Mouse (Mus musculus): Measurements from ENCODE around the gene Atxn1. TPM values are rescaled to one million over a fixed set of nuclear protein-coding genes. Genes with fewer than 3 reads are reported as not detected.

The Atxn1 gene
- polyA plus RNA-seq (2011; ENCODE audit: insufficient read length, low read depth, missing spikeins) = 55.8 and 59.3 TPM in 2 replicates

GRCm38 (mm10) chr13:45964853-45965593, at the start of gene Atxn1:
Gene Atxn1, minus strand, starts transcription at chr13:45965008.
- peaks cover 15% of the 10 kb centered on the region for H3K4me1 ChIP-seq (ENCODE audit: control insufficient read depth, insufficient read depth, low read length)
- TF ChIP-seq CTCF (IDR thresholded peaks at IDR 0.05; ENCODE audit: borderline replicate concordance, insufficient read depth, low read length) (no peak), POLR2A (IDR thresholded peaks at IDR 0.05; ENCODE audit: low read depth, low read length) (peak; percentile 90)
- peak within 1 kb of the TSS; percentile 94 for H3K4me3 ChIP-seq (ENCODE audit: insufficient read depth, low read length)
- H3K27ac ChIP-seq (ENCODE audit: insufficient read depth, low read length) = peak within 1 kb of the TSS; percentile 92

DNA sequence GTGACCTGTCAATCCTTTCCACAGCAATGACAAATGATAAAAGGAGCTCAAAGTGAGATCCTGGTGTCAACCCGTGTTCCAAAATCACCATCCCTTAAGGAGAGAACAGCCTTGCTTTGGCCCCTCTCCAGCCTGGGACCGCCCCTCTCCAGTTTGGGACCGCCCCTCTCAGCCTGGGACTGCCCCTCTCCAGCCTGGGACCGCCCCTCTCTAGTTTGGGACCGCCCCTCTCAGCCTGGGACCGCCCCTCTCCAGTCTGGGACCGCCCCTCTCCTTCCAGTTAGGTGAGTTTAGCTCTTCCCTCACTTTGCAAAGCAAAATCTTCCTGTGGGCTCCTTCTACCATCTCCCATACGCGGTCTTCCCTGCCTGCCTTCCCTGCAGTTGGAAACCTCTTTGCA, 46.4 kb upstream of the Atxn1 start:
- Histone ChIP-seq H3K4me3 (ENCODE audit: insufficient read depth, low read length) (no peak overlapping the region), H3K4me1 (ENCODE audit: control insufficient read depth, insufficient read depth, low read length) (no peaks in the 10 kb centered on the region)
- TF ChIP-seq CTCF (IDR thresholded peaks at IDR 0.05; ENCODE audit: borderline replicate concordance, insufficient read depth, low read length) = no peak
- no peak for TF ChIP-seq POLR2A (IDR thresholded peaks at IDR 0.05; ENCODE audit: low read depth, low read length)

GRCm38 (mm10) chr13:46010075-46010474, 45.3 kb upstream of the Atxn1 start:
- no peak for TF ChIP-seq CTCF (IDR thresholded peaks at IDR 0.05; ENCODE audit: borderline replicate concordance, insufficient read depth, low read length)
- no peak for TF ChIP-seq POLR2A (IDR thresholded peaks at IDR 0.05; ENCODE audit: low read depth, low read length)
- Histone ChIP-seq H3K4me1 (ENCODE audit: control insufficient read depth, insufficient read depth, low read length) (no peaks in the 10 kb centered on the region), H3K27ac (ENCODE audit: insufficient read depth, low read length) (no peak overlapping the region), H3K4me3 (ENCODE audit: insufficient read depth, low read length) (no peak overlapping the region)

More for the DNA sequence above, 46.4 kb upstream of the Atxn1 start:
- H3K27ac ChIP-seq (ENCODE audit: insufficient read depth, low read length) = no peak overlapping the region

DNA sequence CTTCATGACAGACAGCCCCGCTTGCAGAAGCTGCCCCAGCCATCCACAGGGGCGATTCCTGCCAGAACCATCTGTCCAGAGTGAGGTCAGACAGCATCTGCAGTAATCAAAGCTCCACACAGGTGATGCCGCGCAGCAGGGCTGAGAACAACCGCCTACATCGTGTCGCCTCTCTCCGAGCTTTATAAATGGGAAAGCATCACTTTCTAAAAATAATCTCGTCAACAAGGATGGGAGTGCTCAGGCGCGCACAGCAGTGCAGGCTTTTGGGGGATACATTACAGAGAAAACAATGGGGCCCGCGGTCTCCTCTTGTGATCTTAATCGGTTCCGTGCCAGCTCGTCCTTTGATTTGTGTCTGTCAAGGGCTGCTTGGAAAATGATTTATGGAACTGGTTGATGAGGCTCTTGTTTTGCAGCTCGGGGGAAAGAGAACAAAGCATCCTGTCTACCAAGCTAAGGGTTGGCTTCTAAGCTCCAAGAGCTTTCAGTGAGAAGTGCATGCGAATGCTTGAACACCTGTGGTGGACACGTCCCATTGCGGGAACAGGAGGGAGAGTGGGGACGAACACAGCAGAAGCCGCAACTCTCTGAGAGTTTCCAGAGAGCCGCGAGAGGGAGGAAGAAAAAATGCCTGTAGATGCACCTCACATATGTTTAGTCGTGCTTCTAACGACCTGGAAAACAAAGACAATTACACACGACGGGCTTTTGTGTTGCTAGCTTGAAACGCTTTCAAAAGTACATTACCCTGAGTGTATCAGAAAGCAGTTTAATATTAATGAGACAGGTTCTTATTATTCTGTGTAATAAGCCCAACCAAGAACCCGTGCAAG, 44.2 kb upstream of the Atxn1 start:
- TF ChIP-seq POLR2A (IDR thresholded peaks at IDR 0.05; ENCODE audit: low read depth, low read length) = no peak
- no peak for TF ChIP-seq CTCF (IDR thresholded peaks at IDR 0.05; ENCODE audit: borderline replicate concordance, insufficient read depth, low read length)
- Histone ChIP-seq H3K4me3 (ENCODE audit: insufficient read depth, low read length) (no peak overlapping the region), H3K27ac (ENCODE audit: insufficient read depth, low read length) (no peak overlapping the region), H3K4me1 (ENCODE audit: control insufficient read depth, insufficient read depth, low read length) (no peaks in the 10 kb centered on the region)

- H3K27ac ChIP-seq (ENCODE audit: insufficient read depth, low read length) = no peak overlapping the region
- TF ChIP-seq POLR2A (IDR thresholded peaks at IDR 0.05; ENCODE audit: low read depth, low read length) (no peak), CTCF (IDR thresholded peaks at IDR 0.05; ENCODE audit: borderline replicate concordance, insufficient read depth, low read length) (no peak)
- H3K4me1 ChIP-seq (ENCODE audit: control insufficient read depth, insufficient read depth, low read length) = no peaks in the 10 kb centered on the region
- H3K4me3 ChIP-seq (ENCODE audit: insufficient read depth, low read length) = no peak overlapping the region
Measured at GRCm38 (mm10) chr13:46006211-46007102, 41.6 kb upstream of the Atxn1 start.

DNA sequence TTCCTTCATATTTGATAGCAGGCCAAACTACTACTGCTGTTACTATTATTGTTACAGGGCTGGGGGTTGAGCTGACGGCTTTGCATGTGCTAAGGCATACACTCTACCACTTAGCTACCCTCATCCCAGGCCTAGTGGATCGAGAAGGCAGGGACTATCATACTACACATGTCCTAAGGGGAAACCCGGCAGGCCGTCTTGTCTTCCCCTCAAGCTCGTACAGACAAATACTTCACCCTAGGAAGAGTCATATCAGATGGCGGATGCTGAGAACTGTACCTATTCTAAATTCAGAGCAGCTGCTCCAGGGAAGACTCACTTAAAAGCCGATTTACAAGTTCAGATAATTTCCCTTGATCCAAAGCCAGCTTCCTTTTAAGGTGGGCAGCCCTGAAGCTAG, 40.8 kb upstream of the Atxn1 start:
- H3K27ac ChIP-seq (ENCODE audit: insufficient read depth, low read length) = no peak overlapping the region
- H3K4me3 ChIP-seq (ENCODE audit: insufficient read depth, low read length) = no peak overlapping the region
- no peak for TF ChIP-seq POLR2A (IDR thresholded peaks at IDR 0.05; ENCODE audit: low read depth, low read length)
- TF ChIP-seq CTCF (IDR thresholded peaks at IDR 0.05; ENCODE audit: borderline replicate concordance, insufficient read depth, low read length) = no peak
- H3K4me1 ChIP-seq (ENCODE audit: control insufficient read depth, insufficient read depth, low read length) = no peaks in the 10 kb centered on the region

DNA sequence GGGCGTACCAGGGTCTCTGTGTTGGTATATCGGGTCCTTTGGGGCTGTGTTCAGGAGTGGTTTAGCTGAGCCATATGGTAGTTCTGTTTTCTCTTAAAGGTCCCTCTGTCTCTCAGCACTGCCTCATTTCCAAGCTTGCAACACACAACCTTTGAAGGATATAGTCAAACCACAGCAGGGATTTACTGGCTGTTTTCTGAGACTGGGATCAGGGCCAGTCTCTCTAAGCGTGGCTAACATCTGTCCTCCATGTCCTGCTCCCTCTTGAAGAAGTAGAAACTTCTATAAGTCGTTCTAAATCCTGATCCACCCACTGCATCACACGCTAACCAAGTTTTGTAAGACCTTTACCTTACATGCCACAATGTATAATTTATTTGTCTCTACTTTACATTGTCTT, 36.5 kb upstream of the Atxn1 start:
- TF ChIP-seq CTCF (IDR thresholded peaks at IDR 0.05; ENCODE audit: borderline replicate concordance, insufficient read depth, low read length) (no peak), POLR2A (IDR thresholded peaks at IDR 0.05; ENCODE audit: low read depth, low read length) (no peak)
- Histone ChIP-seq H3K27ac (ENCODE audit: insufficient read depth, low read length) (peak overlapping the region; percentile 4), H3K4me1 (ENCODE audit: control insufficient read depth, insufficient read depth, low read length) (no peaks in the 10 kb centered on the region), H3K4me3 (ENCODE audit: insufficient read depth, low read length) (no peak overlapping the region)

DNA sequence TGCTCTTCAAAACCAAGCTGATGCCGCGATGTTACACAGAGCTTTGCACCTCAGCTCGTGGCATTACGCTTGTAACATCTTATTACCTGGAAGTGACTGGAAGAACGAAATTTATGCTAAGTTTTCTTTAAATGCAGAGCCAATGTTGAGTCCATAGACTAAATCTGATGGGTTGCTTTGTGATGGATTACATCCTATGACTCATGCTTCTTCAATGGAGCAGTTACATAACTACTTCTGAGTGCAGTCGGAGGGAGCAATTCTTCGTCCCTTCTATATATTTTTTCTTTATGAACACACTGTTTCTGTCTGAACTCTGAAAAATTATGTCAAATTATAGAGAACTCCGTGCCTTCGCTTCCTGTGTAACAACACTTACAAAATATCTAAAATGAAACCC, 28.1 kb upstream of the Atxn1 start:
- TF ChIP-seq CTCF (IDR thresholded peaks at IDR 0.05; ENCODE audit: borderline replicate concordance, insufficient read depth, low read length) = no peak
- TF ChIP-seq POLR2A (IDR thresholded peaks at IDR 0.05; ENCODE audit: low read depth, low read length) = no peak
- H3K27ac ChIP-seq (ENCODE audit: insufficient read depth, low read length) = no peak overlapping the region

GRCm38 (mm10) chr13:45990486-45990885, 25.7 kb upstream of the Atxn1 start:
- TF ChIP-seq POLR2A (IDR thresholded peaks at IDR 0.05; ENCODE audit: low read depth, low read length) (no peak), CTCF (IDR thresholded peaks at IDR 0.05; ENCODE audit: borderline replicate concordance, insufficient read depth, low read length) (no peak)

More for the DNA sequence above, 28.1 kb upstream of the Atxn1 start:
- Histone ChIP-seq H3K4me1 (ENCODE audit: control insufficient read depth, insufficient read depth, low read length) (no peaks in the 10 kb centered on the region), H3K4me3 (ENCODE audit: insufficient read depth, low read length) (no peak overlapping the region)

More at GRCm38 (mm10) chr13:45990486-45990885, 25.7 kb upstream of the Atxn1 start:
- H3K4me3 ChIP-seq (ENCODE audit: insufficient read depth, low read length) = no peak overlapping the region
- no peaks in the 10 kb centered on the region for H3K4me1 ChIP-seq (ENCODE audit: control insufficient read depth, insufficient read depth, low read length)
- no peak overlapping the region for H3K27ac ChIP-seq (ENCODE audit: insufficient read depth, low read length)
